Mouse (Mus musculus): ENCODE data around the gene Gcc2. TPM values are rescaled to one million over a fixed set of nuclear protein-coding genes. Genes with fewer than 3 reads are reported as not detected.

Gcc2 gene
- polyA plus RNA-seq, 1 experiment from 2014 or later: 75.5 TPM

Other genes with a start within 250 kb of the Gcc2 start
- gene AW822073, start 30.6 kb upstream of the Gcc2 start, polyA plus RNA-seq (2015; fragmentation: Nextera tagmentation; extraction: Ambion mirVana): not detected in 2 replicates
- gene Duxf3, start 22.8 kb upstream of the Gcc2 start, polyA plus RNA-seq (2015; fragmentation: Nextera tagmentation; extraction: Ambion mirVana): not detected in 2 replicates
- gene Gm4981, start 18.8 kb upstream of the Gcc2 start, polyA plus RNA-seq (2015; fragmentation: Nextera tagmentation; extraction: Ambion mirVana): not detected in 2 replicates
- 150 and 155 TPM in 2 replicates for gene Lims1, start 68.0 kb downstream of the Gcc2 start, polyA plus RNA-seq (2015; fragmentation: Nextera tagmentation; extraction: Ambion mirVana)
- 23.2 and 24.4 TPM in 2 replicates for gene Ranbp2, start 191.4 kb downstream of the Gcc2 start, polyA plus RNA-seq (2015; fragmentation: Nextera tagmentation; extraction: Ambion mirVana)
- gene Ccdc138, start 242.5 kb downstream of the Gcc2 start, polyA plus RNA-seq (2015; fragmentation: Nextera tagmentation; extraction: Ambion mirVana): 7.7 and 9.3 TPM in 2 replicates

All from stomach, embryonic 15.5 days (tissue).